Mouse (Mus musculus) embryo, embryonic 11 days (tissue): ENCODE results near the gene Vstm2l.

Source experiments
- DNase-seq: peaks from one replicate; pipeline ENCODE4 v3.0.0-alpha.2; 2015

Gene Vstm2l

DNA sequence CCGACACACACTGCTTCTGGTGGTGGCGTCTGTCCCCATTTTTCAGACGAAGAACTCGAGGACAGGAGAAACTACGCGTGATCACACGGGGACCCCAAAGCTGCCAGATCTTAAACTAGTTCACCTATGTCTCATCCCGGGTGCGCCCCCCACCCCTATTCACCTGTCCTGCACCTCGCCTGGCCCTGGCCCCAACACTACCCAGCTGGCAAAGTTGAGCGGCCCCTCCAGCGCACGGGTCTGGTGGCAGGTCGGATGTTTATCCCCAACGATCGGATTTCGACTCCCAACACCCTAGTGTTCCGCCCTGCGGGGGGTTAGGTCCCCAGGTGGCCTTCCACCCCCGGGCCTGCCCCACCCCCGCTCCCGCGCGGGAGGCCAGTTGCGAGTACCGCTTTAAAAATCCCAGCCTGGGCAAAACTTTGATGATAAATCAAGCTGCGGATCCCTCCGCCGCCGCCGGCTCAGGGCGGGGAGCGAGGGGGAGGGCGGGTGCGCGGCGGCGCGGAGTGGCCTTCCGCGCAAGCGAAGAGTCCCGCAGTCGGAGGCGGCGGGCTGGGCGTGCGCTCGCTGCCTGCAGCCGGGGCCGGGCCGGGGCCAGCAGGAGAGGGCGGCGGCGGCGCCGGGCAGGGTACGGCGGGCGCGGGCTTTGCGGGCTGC is at the start of gene Vstm2l:
Vstm2l (plus strand) TSS at position 549 of the 660 bp plus-strand sequence.
- DNase-seq = peak; percentile 82

DNA sequence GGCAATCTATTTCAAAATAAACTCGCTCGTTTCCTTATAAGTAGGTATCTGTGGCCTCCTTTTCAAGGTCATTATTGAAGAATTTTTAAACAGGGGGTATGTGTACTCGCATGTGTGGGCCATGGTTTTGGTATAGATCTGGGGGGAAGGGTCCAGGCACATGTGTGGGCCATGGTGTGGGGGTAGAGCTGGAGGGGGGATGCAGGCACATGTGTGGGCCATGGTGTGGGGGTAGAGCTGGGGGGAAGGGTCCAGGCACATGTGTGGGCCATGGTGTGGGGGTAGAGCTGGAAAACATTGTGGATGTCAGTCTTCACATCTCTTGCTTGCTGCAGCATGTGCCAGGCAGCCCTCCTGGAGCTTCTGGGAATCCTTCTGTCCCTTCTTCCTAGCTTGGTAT is 47.3 kb upstream of the Vstm2l start:
- DNase-seq = no peak

GRCm38 (mm10) chr2:157870247-157870646 is 44.2 kb upstream of the Vstm2l start:
- no peak for DNase-seq

GRCm38 (mm10) chr2:157873223-157873622 is 41.2 kb upstream of the Vstm2l start:
- DNase-seq = no peak

DNA sequence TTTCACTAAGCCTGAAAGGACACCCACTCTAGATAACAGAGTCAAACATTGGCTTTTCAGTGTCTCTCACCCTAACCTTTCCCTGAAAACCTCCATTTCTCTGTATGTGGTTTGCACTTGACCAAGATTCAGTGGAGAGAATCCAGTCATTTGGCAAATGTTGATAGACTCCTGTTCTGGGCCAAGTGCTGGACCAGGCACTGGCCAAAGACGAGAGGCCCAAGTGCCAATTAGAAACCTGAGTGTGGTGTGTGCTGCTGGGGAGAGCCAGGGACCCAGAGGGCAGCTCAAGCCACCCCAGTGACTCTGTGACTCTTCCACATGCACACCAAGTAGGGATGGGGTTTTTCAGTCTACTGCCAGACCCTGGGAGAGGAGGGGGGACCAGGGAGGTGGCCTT is 40.8 kb upstream of the Vstm2l start:
- no peak for DNase-seq

- DNase-seq = no peak
Observed at GRCm38 (mm10) chr2:157875111-157875510, 39.3 kb upstream of the Vstm2l start.

DNA sequence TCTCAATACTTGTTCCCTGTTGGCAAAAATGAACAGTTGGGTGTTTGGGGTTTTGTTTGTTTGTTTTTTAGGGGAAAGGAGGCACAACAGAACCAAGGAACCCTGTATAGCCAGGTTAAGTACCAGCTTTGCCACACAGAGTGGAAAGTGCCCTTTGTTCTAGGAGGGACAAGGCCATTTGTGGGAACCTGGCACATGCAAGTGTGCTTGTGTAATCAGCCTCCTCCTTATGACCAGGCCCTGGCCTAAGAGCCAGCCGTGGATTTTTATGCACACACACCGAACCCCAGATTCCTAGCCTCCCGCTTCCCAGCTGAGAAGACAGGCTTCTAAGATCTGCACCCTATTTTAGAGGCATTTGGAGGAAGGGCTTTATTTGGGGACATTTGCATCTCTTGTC is 37.1 kb upstream of the Vstm2l start:
- no peak for DNase-seq

DNA sequence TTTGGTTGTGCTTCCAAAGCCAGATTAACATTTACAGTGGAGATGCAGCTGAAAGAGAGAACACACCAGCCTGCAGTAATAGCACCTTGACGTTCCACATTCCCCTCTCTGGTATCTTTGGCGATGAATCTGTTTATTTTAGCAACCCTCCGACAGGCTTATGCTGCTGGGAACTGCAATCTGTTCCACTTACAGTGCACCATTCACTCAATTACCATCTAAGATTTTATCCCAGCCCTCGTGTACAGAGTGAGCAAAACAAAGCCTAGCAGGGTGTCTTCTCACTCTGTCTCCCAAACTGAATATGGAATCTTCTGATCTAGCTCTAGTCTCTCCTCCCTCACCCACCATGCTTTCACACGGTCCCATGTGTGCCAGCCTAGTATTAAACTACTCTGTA is 36.5 kb upstream of the Vstm2l start:
- no peak for DNase-seq

- DNase-seq = peak; percentile 36
Observed at GRCm38 (mm10) chr2:157881939-157882338, 32.5 kb upstream of the Vstm2l start.

GRCm38 (mm10) chr2:157887275-157888025 is 27.0 kb upstream of the Vstm2l start:
- peak; percentile 59 for DNase-seq

- no peak for DNase-seq
Observed at GRCm38 (mm10) chr2:157891166-157891565, 23.3 kb upstream of the Vstm2l start.

DNA sequence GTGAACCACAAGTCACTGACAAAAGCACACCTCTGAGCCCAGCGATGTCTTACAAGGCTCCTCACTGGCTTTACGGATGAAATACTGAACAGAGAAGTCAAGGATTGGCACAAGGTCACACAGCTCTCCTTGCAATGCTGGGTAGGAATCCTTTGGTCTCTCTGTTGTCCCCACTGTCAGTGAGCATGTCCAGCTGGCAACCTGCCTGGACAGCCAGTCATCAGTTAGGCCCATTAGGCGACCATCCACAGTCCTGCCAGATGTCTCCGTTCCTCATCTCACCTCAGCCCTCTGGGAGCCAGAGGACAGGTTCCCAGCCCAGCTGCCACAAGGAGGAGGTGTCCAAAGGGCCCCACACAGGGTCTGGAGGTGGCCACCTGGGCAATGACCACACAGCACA is 17.3 kb upstream of the Vstm2l start:
- no peak for DNase-seq

- DNase-seq = peak; percentile 95
Observed at GRCm38 (mm10) chr2:157913204-157913636, 1.2 kb upstream of the Vstm2l start.

GRCm38 (mm10) chr2:157913705-157914104 is 748 bp upstream of the Vstm2l start:
- no peak for DNase-seq

GRCm38 (mm10) chr2:157914889-157915517 is 550 bp downstream of the Vstm2l start:
- DNase-seq = no peak

GRCm38 (mm10) chr2:157918529-157918928 is 4.1 kb downstream of the Vstm2l start:
- DNase-seq = no peak

DNA sequence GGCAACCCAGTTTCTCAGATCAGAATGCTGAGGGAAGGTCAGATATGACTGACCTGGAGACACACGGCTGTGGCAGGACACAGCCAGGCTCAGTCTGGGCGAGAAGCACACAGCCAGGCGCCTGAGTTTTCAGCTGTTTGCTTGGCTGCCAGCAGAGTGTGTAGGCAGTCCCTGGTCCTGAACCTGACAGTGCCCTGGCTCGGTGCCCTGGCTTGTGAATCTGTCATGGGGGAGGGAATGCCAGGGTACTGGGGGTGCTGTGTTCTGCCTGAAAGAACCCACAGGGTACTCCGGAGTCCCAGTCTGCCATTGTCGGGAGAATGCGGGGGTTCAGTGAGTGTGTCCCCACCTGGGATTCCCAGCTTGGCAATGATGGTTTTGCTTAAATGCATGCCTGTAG is 7.1 kb downstream of the Vstm2l start:
- no peak for DNase-seq

DNA sequence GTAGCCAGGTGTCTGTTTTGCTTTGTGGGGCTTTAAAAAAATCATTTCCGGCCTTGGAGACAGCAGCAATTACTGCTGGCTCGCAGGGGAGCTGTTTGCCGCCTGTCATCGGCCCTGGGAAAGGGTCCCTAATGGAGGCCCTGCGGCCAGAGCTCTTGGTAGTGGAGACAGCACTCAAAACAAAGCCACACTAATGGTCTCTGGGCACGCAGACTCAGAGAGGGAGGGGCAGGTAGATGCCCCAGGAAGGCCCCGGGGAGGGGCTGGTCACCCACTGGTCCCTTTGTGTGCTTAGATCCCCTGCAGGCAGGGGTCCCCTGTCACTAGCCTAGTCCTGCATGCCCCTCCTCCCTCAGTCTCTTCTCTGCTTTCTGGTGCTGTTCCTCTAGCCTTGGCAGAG is 9.0 kb downstream of the Vstm2l start:
- DNase-seq = peak; percentile 44

DNA sequence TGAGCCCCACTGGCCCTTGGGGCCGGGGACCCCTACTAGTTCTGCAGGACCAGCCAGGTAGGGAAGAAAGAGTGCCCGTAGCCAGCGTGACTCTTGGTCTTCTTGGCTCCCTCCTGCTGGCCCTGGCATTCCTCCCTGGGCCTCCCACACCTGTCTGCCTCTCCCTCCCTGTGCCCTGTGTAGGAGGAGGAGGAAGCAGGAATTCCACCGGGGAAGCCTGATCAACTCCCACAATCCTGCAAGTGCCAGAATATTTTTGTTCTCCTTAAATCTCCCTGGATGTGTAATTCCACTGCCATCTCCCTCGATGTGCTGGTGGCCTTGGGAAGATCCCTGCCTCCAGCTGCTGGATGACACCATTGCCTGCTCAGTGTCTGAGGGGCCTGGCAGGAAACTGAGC is 10.1 kb downstream of the Vstm2l start:
- no peak for DNase-seq

- DNase-seq = no peak
Observed at GRCm38 (mm10) chr2:157926502-157926901, 12.0 kb downstream of the Vstm2l start.

GRCm38 (mm10) chr2:157926927-157927326 is 12.5 kb downstream of the Vstm2l start:
- DNase-seq = no peak

- DNase-seq = no peak
Observed at GRCm38 (mm10) chr2:157927397-157927796, 12.9 kb downstream of the Vstm2l start.

GRCm38 (mm10) chr2:157927815-157928214 is 13.4 kb downstream of the Vstm2l start:
- DNase-seq = no peak

DNA sequence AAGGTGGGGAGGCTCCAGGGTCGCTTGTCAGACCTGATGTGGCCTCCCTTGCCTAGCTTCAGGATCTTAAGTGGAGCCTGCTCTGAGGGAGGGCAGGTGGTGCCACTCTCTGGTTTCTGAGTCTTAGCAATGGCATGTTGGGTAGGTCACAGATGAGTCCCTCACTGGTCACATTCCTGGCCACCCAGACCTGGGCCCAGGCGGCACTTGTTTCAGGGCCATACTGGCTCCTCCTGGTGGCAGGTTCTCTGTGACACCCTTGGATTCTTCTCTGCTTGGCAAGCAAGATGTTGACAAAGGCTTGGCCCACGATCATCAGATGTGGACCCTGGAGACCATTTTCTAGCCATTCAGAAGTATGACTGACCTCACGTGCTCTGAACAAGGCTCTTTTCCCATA is 18.2 kb downstream of the Vstm2l start:
- no peak for DNase-seq
